Mouse (Mus musculus) hindbrain, embryonic 11.5 days (tissue): ENCODE data around the gene Slc26a10. TPM values are rescaled to one million over a fixed set of nuclear protein-coding genes. Genes with fewer than 3 reads are reported as not detected.

ENCODE experiments used
- ATAC-seq: fragments of 200-750 bp; cut with Nextera tagmentation; 2 replicates; pipeline ENCODE4 v1.8.0; 2017; ENCODE audit warnings: mild to moderate bottlenecking, moderate TSS enrichment, moderate library complexity; ENCODE audit not compliant: low FRiP score
- DNase-seq: peaks from one replicate; pipeline ENCODE4 v3.0.0-alpha.2; 2015; ENCODE audit warnings: low spot score
- H3K27ac ChIP-seq: fragments of 300-500 bp; sonication (generic); 2 replicates; pipeline ENCODE4 v1.5.1; 2014; ENCODE audit warnings: mild to moderate bottlenecking, low read depth, low read length
- H3K27me3 ChIP-seq: fragments of 300-500 bp; sonication (generic); 2 replicates; pipeline ENCODE4 v1.6.1; 2014; ENCODE audit warnings: mild to moderate bottlenecking, low read length, moderate library complexity, mixed read lengths; ENCODE audit not compliant: control insufficient read depth, insufficient read depth
- H3K36me3 ChIP-seq: fragments of 300-500 bp; sonication (generic); 2 replicates; pipeline ENCODE4 v1.6.1; 2014; ENCODE audit warnings: mild to moderate bottlenecking, low read length, moderate library complexity, mixed read lengths; ENCODE audit not compliant: control insufficient read depth, insufficient read depth
- H3K4me1 ChIP-seq: fragments of 300-500 bp; sonication (generic); replicated peaks from 2 replicates; pipeline ENCODE4 v1.6.1; 2014; ENCODE audit warnings: low read length, mixed read lengths; ENCODE audit not compliant: control insufficient read depth, insufficient read depth
- H3K4me2 ChIP-seq: fragments of 300-500 bp; sonication (generic); replicated peaks from 2 replicates; pipeline ENCODE4 v1.6.1; 2014; ENCODE audit warnings: mild to moderate bottlenecking, low read depth, low read length
- H3K4me3 ChIP-seq: fragments of 300-500 bp; sonication (generic); 2 replicates; pipeline ENCODE4 v1.5.1; 2014; ENCODE audit warnings: low read depth, low read length
- H3K9ac ChIP-seq: fragments of 300-500 bp; sonication (generic); 2 replicates; pipeline ENCODE4 v1.6.1; 2014; ENCODE audit warnings: low read depth, low read length
- H3K9me3 ChIP-seq: fragments of 300-500 bp; sonication (generic); 2 replicates; pipeline ENCODE4 v1.6.1; 2016; ENCODE audit warnings: low read length; ENCODE audit not compliant: control insufficient read depth
- WGBS: fragments of 180-500 bp; shearing (Covaris S2); extraction: QIAGEN DNeasy Blood & Tissue Kit; methylation state at CpG from one replicate; pipeline ENCODE4 v1.1.7; 2014; 5-methylcytosine and 5-hydroxymethylcytosine counted together
- polyA plus RNA-seq: library from polyadenylated mRNA; unstranded; fragments of >200 nt; fragmentation: Nextera tagmentation; extraction: Ambion mirVana; gene quantifications from 2 replicates; pipeline ENCODE4 v1.2.1, GENCODE M21; 2014

Slc26a10 gene
- polyA plus RNA-seq, 1 experiment from 2014 or later, result 0.73 TPM

- Histone ChIP-seq H3K4me2 (peak overlapping the region; percentile 99), H3K4me1 (peaks cover 9% of the 10 kb centered on the region), H3K9ac (peak overlapping the region; percentile 92), H3K36me3 (0 out of 2 replicates have a peak, but pooled peaks cover 4% of the 10 kb centered on the region), H3K9me3 (no peaks in the 10 kb centered on the region), H3K4me3 (peak overlapping the region; percentile 77), H3K27me3 (no peaks in the 10 kb centered on the region), H3K27ac (peak overlapping the region; percentile 90)
- WGBS, result under 1% methylated on average over 26 of the region's 26 CpGs
- DNase-seq (peak; percentile 60), ATAC-seq (peak; percentile 38; the same call in 1 of the 2 replicates)
Observed at GRCm38 (mm10) chr10:127189116-127189650, 8.7 kb upstream of the Slc26a10 start.

DNA sequence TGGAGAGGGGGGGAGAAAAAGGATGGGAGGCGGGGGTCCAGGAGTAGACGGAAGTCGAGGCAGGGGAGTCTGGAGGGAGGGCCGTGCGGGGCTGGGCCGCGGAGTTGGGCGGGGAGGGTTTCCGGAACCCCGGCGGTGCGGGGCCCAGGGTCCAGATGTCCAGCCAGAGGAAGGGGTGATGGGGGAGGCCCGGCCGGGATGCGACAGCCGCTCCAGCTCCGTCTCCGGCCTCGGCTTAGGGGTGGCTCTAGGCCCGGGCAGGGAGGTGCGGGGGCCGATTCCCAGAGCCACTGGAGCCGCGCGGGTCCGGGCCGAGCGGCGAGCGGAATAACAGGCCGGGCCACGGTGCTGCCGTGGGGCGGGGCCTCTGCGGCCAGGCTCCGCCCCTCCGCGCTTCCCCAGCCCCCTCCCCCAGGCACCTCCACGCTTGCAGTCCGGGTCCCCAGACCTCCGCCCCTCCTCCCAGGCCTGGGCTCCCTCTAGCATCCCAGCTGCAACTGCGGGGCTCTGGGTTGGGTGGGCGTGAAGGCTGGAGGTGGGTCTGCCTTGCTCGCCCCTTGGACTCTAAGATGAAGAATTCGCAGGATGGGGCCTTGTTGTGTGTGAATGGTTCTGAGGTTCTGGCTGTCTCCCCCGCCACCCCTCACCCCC, 8.1 kb upstream of the Slc26a10 start:
- H3K9me3 ChIP-seq, result no peaks in the 10 kb centered on the region
- 0 out of 2 replicates have a peak, but pooled peaks cover 4% of the 10 kb centered on the region for H3K36me3 ChIP-seq
- ATAC-seq (peak; percentile 87), DNase-seq (peak; percentile 89)
- H3K9ac ChIP-seq, result peak overlapping the region; percentile 92
- H3K4me2 ChIP-seq, result peak overlapping the region; percentile 99
- H3K4me3 ChIP-seq, result peak overlapping the region; percentile 77
- H3K27ac ChIP-seq, result peak overlapping the region; percentile 90
- peaks cover 9% of the 10 kb centered on the region for H3K4me1 ChIP-seq
- H3K27me3 ChIP-seq, result no peaks in the 10 kb centered on the region
- WGBS, result under 1% methylated on average over 28 of the region's 46 CpGs

DNA sequence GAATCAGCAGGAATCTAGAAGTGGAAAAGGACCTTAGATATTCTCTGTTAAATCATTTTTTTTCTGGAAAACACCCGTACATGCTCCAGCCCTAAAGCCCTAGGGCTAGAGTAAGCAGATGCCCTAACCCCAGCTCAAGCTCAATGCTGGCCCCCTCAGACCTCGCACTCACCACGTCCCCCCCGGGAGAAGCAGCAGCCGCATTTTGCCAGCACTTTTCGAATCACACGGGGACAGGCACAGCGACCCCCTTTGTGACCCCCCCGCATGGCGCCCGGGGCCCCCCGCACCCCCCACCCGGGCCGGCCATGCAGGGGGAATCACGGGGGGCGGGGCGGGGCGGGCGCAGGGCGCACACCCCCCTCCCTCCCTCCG, 7.6 kb upstream of the Slc26a10 start:
- under 1% methylated on average over 11 of the region's 21 CpGs for WGBS
- H3K27ac ChIP-seq, result peak overlapping the region; percentile 90
- H3K36me3 ChIP-seq, result 0 out of 2 replicates have a peak, but pooled peaks cover 4% of the 10 kb centered on the region
- ATAC-seq (peak; percentile 20; the same call in 1 of the 2 replicates), DNase-seq (no peak)
- no peaks in the 10 kb centered on the region for H3K9me3 ChIP-seq
- peak overlapping the region; percentile 77 for H3K4me3 ChIP-seq
- H3K27me3 ChIP-seq, result no peaks in the 10 kb centered on the region
- peaks cover 9% of the 10 kb centered on the region for H3K4me1 ChIP-seq
- H3K9ac ChIP-seq, result peak overlapping the region; percentile 92
- H3K4me2 ChIP-seq, result peak overlapping the region; percentile 99

GRCm38 (mm10) chr10:127187371-127188078, 7.1 kb upstream of the Slc26a10 start:
- Histone ChIP-seq H3K4me1 (peaks cover 9% of the 10 kb centered on the region), H3K9me3 (no peaks in the 10 kb centered on the region), H3K27me3 (no peaks in the 10 kb centered on the region), H3K27ac (peak overlapping the region; percentile 90), H3K36me3 (0 out of 2 replicates have a peak, but pooled peaks cover 3% of the 10 kb centered on the region), H3K9ac (peak overlapping the region; percentile 92), H3K4me3 (peak overlapping the region; percentile 77), H3K4me2 (peak overlapping the region; percentile 99)
- 0 out of 2 replicates have a peak, but pooled peaks have one; percentile 13 for ATAC-seq
- DNase-seq, result no peak
- WGBS, result 40% methylated on average over 10 of the region's 10 CpGs

DNA sequence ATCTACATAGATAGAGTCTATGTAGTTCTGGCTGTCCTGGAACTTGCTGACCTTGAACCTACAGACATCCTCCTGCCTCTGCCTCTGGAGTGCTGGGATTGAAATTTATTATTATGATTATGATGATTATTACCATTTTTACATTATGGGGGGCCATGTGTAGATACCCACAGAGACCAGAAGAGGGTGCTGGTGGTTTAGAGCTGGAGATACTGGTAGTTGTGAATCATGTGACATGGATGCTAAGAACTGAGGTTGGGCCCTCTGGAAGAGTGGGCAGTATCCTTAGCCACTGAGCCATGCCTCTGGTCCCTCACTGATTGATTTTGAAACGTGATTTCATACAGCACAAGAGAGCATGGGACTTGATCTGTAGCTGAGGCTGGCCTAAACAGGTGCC, 6.0 kb upstream of the Slc26a10 start:
- no peaks in the 10 kb centered on the region; the same call in 1 of the 2 replicates for H3K27me3 ChIP-seq
- DNase-seq (no peak), ATAC-seq (no peak)
- H3K36me3 ChIP-seq, result 0 out of 2 replicates have a peak, but pooled peaks cover 2% of the 10 kb centered on the region
- no peak overlapping the region for H3K9ac ChIP-seq
- peaks cover 9% of the 10 kb centered on the region for H3K4me1 ChIP-seq
- no peak overlapping the region for H3K27ac ChIP-seq
- H3K9me3 ChIP-seq, result no peaks in the 10 kb centered on the region
- WGBS, result 75% methylated on average over 1 of the region's 1 CpGs
- H3K4me2 ChIP-seq, result no peak overlapping the region
- H3K4me3 ChIP-seq, result no peak overlapping the region

DNA sequence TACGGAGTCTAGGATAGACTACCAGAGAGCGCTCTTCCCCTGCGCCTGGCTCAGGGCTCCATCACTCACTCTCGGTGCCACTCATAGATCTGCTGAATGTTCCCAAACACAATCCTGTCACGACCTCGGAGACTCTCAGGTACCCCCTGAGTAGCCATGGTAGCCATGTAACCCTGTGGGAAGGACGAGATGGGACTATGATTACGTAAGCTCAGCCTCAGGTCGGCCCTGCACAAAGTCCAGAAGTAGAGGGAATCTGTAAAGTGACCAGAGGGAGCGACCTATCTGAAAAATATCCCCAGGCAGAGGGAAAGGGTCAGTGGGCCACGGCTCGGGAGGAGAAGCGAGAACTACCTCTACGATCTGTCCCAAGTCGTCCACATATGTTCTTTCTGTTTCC, 5.1 kb upstream of the Slc26a10 start:
- 0 out of 2 replicates have a peak, but pooled peaks cover 2% of the 10 kb centered on the region for H3K36me3 ChIP-seq
- peaks cover 9% of the 10 kb centered on the region for H3K4me1 ChIP-seq
- ATAC-seq (no peak), DNase-seq (no peak)
- WGBS, result 82% methylated on average over 15 of the region's 15 CpGs
- no peak overlapping the region for H3K9ac ChIP-seq
- peaks cover 8% of the 10 kb centered on the region; the same call in 1 of the 2 replicates for H3K27me3 ChIP-seq
- no peaks in the 10 kb centered on the region for H3K9me3 ChIP-seq
- H3K4me3 ChIP-seq, result no peak overlapping the region
- no peak overlapping the region for H3K4me2 ChIP-seq
- no peak overlapping the region for H3K27ac ChIP-seq

DNA sequence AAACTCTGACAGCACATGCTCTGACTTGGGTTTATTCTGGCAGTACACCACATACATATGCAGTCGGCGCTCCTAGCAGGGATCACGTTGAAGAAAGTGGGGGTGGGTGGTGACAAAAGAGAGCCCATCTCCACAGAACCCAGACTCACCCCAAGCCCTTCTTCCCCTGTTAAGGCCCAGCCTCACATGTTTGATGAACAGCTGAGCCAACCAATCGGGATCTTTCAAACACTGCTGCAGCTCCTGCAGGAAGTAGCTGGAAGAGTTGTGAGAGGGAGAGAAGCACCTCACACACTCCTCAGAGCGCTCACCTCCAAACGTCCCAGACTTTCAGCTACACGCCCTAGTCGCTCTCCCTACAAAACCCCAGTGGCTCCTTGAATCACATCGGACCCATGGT, 4.7 kb upstream of the Slc26a10 start:
- no peak overlapping the region for H3K4me3 ChIP-seq
- H3K27me3 ChIP-seq, result peaks cover 12% of the 10 kb centered on the region
- peaks cover 10% of the 10 kb centered on the region for H3K4me1 ChIP-seq
- ATAC-seq (no peak), DNase-seq (no peak)
- no peak overlapping the region for H3K9ac ChIP-seq
- 71% methylated on average over 9 of the region's 9 CpGs for WGBS
- H3K4me2 ChIP-seq, result no peak overlapping the region
- H3K36me3 ChIP-seq, result 0 out of 2 replicates have a peak, but pooled peaks cover 2% of the 10 kb centered on the region
- no peak overlapping the region for H3K27ac ChIP-seq
- H3K9me3 ChIP-seq, result no peaks in the 10 kb centered on the region

- Histone ChIP-seq H3K9me3 (no peaks in the 10 kb centered on the region), H3K27me3 (peaks cover 26% of the 10 kb centered on the region), H3K4me1 (peaks cover 5% of the 10 kb centered on the region), H3K4me3 (no peak overlapping the region), H3K4me2 (no peak overlapping the region; the same call in 1 of the 2 replicates), H3K27ac (no peak overlapping the region), H3K9ac (no peak overlapping the region), H3K36me3 (0 out of 2 replicates have a peak, but pooled peaks cover 2% of the 10 kb centered on the region)
- 22% methylated on average over 20 of the region's 20 CpGs for WGBS
- ATAC-seq (no peak), DNase-seq (no peak)
Observed at GRCm38 (mm10) chr10:127183759-127184158, 3.3 kb upstream of the Slc26a10 start.
